Mouse (Mus musculus): Measurements from ENCODE around the gene Erc1. TPM values are rescaled to one million over a fixed set of nuclear protein-coding genes. Genes with fewer than 3 reads are reported as not detected.

Gene Erc1
- polyA plus RNA-seq, 1 experiment from 2014 or later: 12.6 TPM

DNA sequence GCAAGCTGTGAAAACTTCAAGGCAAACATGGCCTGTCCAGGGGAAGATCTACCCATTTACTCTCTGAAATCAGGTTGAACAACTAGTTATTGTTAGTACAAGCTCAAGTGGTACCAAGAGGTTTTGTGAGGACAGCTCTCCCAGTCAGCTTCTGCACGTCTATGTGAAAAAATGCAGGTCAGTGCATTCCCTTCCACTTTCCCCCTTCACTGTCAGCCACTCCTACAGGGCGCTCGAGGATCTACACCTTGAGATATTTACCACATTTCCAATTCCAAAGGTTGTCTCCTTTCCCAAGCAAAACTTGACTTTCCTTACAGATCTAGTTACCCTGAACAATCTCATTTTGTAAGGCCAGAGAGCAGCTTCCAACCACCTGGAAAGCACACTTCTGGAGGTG is 66.9 kb downstream of the Erc1 start:
- ATAC-seq (ENCODE audit: insufficient read depth, low FRiP score): no peak
- Histone ChIP-seq H3K4me1 (ENCODE audit: control insufficient read depth, insufficient read depth, low read length) (no peaks in the 10 kb centered on the region), H3K36me3 (ENCODE audit: control insufficient read depth, insufficient read depth, low read length) (no peaks in the 10 kb centered on the region), H3K27ac (ENCODE audit: low read length) (no peak overlapping the region), H3K27me3 (ENCODE audit: control insufficient read depth, insufficient read depth, low read length) (no peaks in the 10 kb centered on the region), H3K4me2 (ENCODE audit: low read depth, low read length) (no peak overlapping the region), H3K9me3 (replicated peaks; ENCODE audit: control insufficient read depth, low read length) (no peaks in the 10 kb centered on the region), H3K9ac (ENCODE audit: low read length) (no peak overlapping the region), H3K4me3 (replicated peaks; ENCODE audit: low read length) (no peak overlapping the region)
- 71% methylated on average over 3 of the region's 3 CpGs for WGBS

DNA sequence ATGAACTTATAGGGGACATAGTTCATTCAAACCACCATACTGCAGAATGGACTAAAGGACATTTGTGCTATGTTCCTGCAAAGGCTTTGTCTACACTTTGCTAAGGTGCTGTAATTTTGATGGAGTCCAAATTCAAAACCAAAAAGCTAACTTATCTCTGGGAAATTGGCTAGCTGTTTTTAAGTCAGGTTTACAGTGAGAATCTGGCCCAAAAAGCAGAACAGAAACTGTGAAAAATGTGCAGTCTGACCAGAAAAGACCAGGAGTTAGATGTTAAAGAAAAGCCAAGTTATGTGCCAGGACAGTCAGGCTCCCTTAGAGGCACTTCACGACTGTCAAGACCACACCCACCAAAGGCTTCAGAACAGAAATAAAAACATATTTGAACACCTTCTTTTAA is 79.2 kb downstream of the Erc1 start:
- Histone ChIP-seq H3K9me3 (replicated peaks; ENCODE audit: control insufficient read depth, low read length) (no peaks in the 10 kb centered on the region), H3K4me1 (ENCODE audit: control insufficient read depth, insufficient read depth, low read length) (no peaks in the 10 kb centered on the region), H3K27me3 (ENCODE audit: control insufficient read depth, insufficient read depth, low read length) (no peaks in the 10 kb centered on the region), H3K36me3 (ENCODE audit: control insufficient read depth, insufficient read depth, low read length) (no peaks in the 10 kb centered on the region), H3K4me3 (replicated peaks; ENCODE audit: low read length) (no peak overlapping the region), H3K4me2 (ENCODE audit: low read depth, low read length) (no peak overlapping the region), H3K27ac (ENCODE audit: low read length) (no peak overlapping the region), H3K9ac (ENCODE audit: low read length) (no peak overlapping the region)
- 77% methylated on average over 1 of the region's 1 CpGs for WGBS
- ATAC-seq (ENCODE audit: insufficient read depth, low FRiP score): no peak

DNA sequence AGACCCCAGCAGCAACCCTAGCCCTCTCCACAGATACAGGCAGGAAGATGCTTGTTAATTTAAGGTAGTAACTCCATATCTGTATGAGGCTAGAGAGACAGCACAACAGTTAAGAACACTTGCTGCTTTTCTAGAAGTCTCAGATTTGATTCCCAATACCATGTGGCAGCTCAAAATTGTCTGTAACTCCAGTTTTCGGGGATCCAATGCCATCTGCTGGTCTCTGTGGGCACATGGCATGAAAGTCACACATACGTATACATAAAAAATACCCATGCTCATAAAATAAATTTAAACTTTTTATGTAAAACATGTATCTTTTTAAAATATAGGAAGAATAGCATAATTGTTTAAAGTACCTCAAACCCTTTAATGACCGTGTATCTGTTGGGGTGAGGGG is 83.6 kb downstream of the Erc1 start:
- H3K4me2 ChIP-seq (ENCODE audit: low read depth, low read length): no peak overlapping the region
- H3K9me3 ChIP-seq (replicated peaks; ENCODE audit: control insufficient read depth, low read length): no peaks in the 10 kb centered on the region
- H3K4me1 ChIP-seq (ENCODE audit: control insufficient read depth, insufficient read depth, low read length): no peaks in the 10 kb centered on the region
- WGBS: 84% methylated on average over 3 of the region's 3 CpGs
- ATAC-seq (ENCODE audit: insufficient read depth, low FRiP score): no peak
- no peak overlapping the region for H3K9ac ChIP-seq (ENCODE audit: low read length)
- H3K27ac ChIP-seq (ENCODE audit: low read length): no peak overlapping the region
- no peaks in the 10 kb centered on the region for H3K36me3 ChIP-seq (ENCODE audit: control insufficient read depth, insufficient read depth, low read length)
- H3K4me3 ChIP-seq (replicated peaks; ENCODE audit: low read length): no peak overlapping the region
- H3K27me3 ChIP-seq (ENCODE audit: control insufficient read depth, insufficient read depth, low read length): no peaks in the 10 kb centered on the region

DNA sequence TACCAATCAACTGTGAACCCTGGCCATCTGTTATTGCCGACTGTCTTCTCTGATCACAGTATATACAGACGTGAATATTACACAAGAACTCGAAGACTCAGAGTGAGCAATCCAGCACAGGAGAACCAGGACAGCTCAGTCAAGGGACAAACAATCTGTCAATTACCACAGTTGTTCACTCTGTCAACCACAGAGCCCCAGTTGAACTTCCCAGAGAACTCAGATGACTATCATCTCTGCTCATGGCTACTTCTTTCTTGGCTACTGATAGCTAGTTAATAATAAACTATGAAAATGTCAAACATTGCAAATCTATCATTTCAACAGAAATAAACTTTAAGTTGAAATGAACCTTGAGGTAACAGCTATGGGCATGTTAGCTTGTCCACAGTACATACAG is 88.1 kb downstream of the Erc1 start:
- Histone ChIP-seq H3K36me3 (ENCODE audit: control insufficient read depth, insufficient read depth, low read length) (no peaks in the 10 kb centered on the region), H3K4me3 (replicated peaks; ENCODE audit: low read length) (no peak overlapping the region), H3K27me3 (ENCODE audit: control insufficient read depth, insufficient read depth, low read length) (no peaks in the 10 kb centered on the region), H3K27ac (ENCODE audit: low read length) (no peak overlapping the region), H3K4me1 (ENCODE audit: control insufficient read depth, insufficient read depth, low read length) (no peaks in the 10 kb centered on the region), H3K4me2 (ENCODE audit: low read depth, low read length) (no peak overlapping the region), H3K9ac (ENCODE audit: low read length) (no peak overlapping the region), H3K9me3 (replicated peaks; ENCODE audit: control insufficient read depth, low read length) (no peaks in the 10 kb centered on the region)
- ATAC-seq (ENCODE audit: insufficient read depth, low FRiP score): no peak
- WGBS: 70% methylated on average over 3 of the region's 3 CpGs

DNA sequence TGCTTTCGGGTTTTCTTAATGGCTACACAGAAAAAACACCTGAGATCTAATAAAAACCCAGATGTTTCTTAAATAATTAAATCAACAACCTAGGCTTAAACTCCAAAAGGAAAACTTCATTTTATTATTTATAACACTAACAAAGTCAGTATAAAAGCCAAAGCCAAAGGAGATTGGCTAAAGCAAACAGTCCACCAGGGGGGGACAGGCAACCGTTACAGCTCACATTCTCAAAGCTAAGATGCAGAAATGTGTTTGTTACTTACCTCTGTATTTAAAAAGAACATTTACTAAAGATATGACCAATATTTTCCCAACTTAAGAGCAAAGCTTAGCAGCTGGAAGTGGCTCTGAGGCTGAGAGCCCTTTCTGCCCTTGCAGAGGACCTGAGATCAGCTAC is 89.5 kb downstream of the Erc1 start:
- no peak for ATAC-seq (ENCODE audit: insufficient read depth, low FRiP score)
- Histone ChIP-seq H3K9me3 (replicated peaks; ENCODE audit: control insufficient read depth, low read length) (no peaks in the 10 kb centered on the region), H3K27me3 (ENCODE audit: control insufficient read depth, insufficient read depth, low read length) (no peaks in the 10 kb centered on the region), H3K4me3 (replicated peaks; ENCODE audit: low read length) (no peak overlapping the region), H3K27ac (ENCODE audit: low read length) (no peak overlapping the region), H3K4me1 (ENCODE audit: control insufficient read depth, insufficient read depth, low read length) (no peaks in the 10 kb centered on the region), H3K9ac (ENCODE audit: low read length) (no peak overlapping the region), H3K36me3 (ENCODE audit: control insufficient read depth, insufficient read depth, low read length) (no peaks in the 10 kb centered on the region), H3K4me2 (ENCODE audit: low read depth, low read length) (no peak overlapping the region)
- WGBS: 75% methylated on average over 2 of the region's 2 CpGs

DNA sequence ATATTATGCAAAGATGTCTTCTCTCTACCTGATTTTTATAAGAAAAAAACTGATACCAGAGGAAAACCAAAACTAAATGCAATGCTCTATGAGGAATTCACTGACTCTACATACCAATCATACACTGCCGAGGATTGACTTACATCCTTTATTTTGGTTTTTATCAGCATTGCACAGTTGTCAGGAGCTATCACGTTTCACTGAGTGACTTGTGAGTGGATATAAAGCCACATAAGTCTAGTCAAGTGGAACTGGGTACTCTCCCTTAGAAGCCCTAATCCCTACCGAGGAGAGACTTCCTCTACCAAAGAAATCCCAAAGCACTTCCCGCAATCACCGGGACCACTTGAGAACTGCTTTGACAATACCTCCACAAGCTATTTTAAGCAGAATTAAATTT is 90.2 kb downstream of the Erc1 start:
- H3K9me3 ChIP-seq (replicated peaks; ENCODE audit: control insufficient read depth, low read length): no peaks in the 10 kb centered on the region
- H3K27ac ChIP-seq (ENCODE audit: low read length): no peak overlapping the region
- peaks cover 3% of the 10 kb centered on the region; the same call in 1 of the 2 replicates for H3K36me3 ChIP-seq (ENCODE audit: control insufficient read depth, insufficient read depth, low read length)
- no peak overlapping the region for H3K4me3 ChIP-seq (replicated peaks; ENCODE audit: low read length)
- WGBS: 77% methylated on average over 5 of the region's 5 CpGs
- no peak overlapping the region for H3K4me2 ChIP-seq (ENCODE audit: low read depth, low read length)
- no peaks in the 10 kb centered on the region for H3K4me1 ChIP-seq (ENCODE audit: control insufficient read depth, insufficient read depth, low read length)
- no peak overlapping the region for H3K9ac ChIP-seq (ENCODE audit: low read length)
- H3K27me3 ChIP-seq (ENCODE audit: control insufficient read depth, insufficient read depth, low read length): no peaks in the 10 kb centered on the region
- no peak for ATAC-seq (ENCODE audit: insufficient read depth, low FRiP score)

DNA sequence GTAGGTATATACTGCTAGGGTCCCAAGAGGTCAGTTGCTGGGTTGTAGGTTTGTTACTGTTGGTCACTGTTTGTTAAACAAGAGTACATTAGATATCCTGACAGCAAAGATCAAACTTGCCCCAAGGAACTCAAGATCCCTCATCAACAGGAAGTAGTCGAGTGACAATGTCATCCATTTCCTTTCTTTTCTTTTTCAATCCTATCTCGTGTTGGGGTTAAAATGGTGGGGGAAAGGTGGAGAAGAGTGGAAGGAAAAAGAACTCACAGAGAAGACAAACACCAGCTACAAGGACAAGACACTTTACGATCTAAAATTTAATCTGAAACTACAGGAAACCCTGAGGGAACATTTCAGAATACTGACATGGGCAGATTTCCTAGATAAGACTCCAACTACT is 92.1 kb downstream of the Erc1 start:
- WGBS: 57% methylated on average over 3 of the region's 3 CpGs
- Histone ChIP-seq H3K27me3 (ENCODE audit: control insufficient read depth, insufficient read depth, low read length) (no peaks in the 10 kb centered on the region), H3K9ac (ENCODE audit: low read length) (no peak overlapping the region), H3K4me3 (replicated peaks; ENCODE audit: low read length) (no peak overlapping the region), H3K36me3 (ENCODE audit: control insufficient read depth, insufficient read depth, low read length) (peaks cover 5% of the 10 kb centered on the region; the same call in 1 of the 2 replicates), H3K4me2 (ENCODE audit: low read depth, low read length) (no peak overlapping the region), H3K4me1 (ENCODE audit: control insufficient read depth, insufficient read depth, low read length) (no peaks in the 10 kb centered on the region), H3K27ac (ENCODE audit: low read length) (no peak overlapping the region), H3K9me3 (replicated peaks; ENCODE audit: control insufficient read depth, low read length) (no peaks in the 10 kb centered on the region)
- no peak for ATAC-seq (ENCODE audit: insufficient read depth, low FRiP score)

DNA sequence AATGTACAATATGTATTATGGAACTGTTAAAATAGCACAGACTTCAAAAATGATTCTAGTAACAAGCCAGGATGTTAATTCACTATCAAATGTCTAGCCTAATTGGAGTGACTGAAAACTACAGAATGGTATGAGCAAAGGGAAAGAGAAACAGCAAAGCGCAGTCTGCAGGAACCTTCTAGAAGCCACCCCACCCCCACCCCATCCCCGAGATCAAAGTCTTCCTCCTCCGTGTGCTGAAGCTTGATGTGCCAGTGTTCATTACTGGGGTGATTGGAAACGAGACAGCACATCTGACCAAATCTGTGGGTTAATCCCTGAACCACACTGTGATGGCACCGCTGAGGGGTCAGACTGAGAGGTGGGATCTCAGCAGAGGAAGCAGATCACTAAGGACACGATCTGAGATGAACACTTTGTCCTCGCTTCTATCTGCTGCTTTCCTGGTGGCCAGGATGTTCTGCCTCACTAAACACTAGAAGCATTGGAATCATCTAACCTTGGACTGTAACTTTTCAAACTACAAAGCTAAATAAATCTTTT is 98.8 kb downstream of the Erc1 start:
- Histone ChIP-seq H3K36me3 (ENCODE audit: control insufficient read depth, insufficient read depth, low read length) (peaks cover 10% of the 10 kb centered on the region; the same call in 1 of the 2 replicates), H3K4me1 (ENCODE audit: control insufficient read depth, insufficient read depth, low read length) (no peaks in the 10 kb centered on the region), H3K9me3 (replicated peaks; ENCODE audit: control insufficient read depth, low read length) (no peaks in the 10 kb centered on the region), H3K4me2 (ENCODE audit: low read depth, low read length) (no peak overlapping the region), H3K27ac (ENCODE audit: low read length) (no peak overlapping the region), H3K9ac (ENCODE audit: low read length) (no peak overlapping the region), H3K27me3 (ENCODE audit: control insufficient read depth, insufficient read depth, low read length) (no peaks in the 10 kb centered on the region), H3K4me3 (replicated peaks; ENCODE audit: low read length) (no peak overlapping the region)
- ATAC-seq (ENCODE audit: insufficient read depth, low FRiP score): no peak
- 81% methylated on average over 7 of the region's 7 CpGs for WGBS

DNA sequence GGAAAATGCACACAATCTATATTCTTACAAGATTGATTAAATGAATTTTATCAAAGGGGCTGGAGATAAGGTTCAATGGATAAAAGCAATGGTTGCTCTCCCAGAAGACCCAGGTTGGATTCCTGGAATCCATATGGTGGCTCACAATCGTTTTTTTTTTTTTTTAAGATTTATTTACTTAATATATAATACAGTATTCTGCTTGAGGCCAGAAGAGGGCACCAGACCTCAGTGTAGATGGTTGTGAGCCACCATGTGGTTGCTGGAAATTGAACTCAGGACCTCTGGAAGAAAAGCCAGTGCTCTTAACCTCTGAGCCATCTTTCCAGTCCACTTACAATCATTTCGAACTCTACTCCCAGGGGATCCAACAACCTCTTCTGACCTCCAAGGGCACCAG is 106.1 kb downstream of the Erc1 start:
- Histone ChIP-seq H3K27me3 (ENCODE audit: control insufficient read depth, insufficient read depth, low read length) (no peaks in the 10 kb centered on the region), H3K36me3 (ENCODE audit: control insufficient read depth, insufficient read depth, low read length) (0 out of 2 replicates have a peak, but pooled peaks cover 5% of the 10 kb centered on the region), H3K9me3 (replicated peaks; ENCODE audit: control insufficient read depth, low read length) (no peaks in the 10 kb centered on the region), H3K4me3 (replicated peaks; ENCODE audit: low read length) (no peak overlapping the region), H3K4me1 (ENCODE audit: control insufficient read depth, insufficient read depth, low read length) (no peaks in the 10 kb centered on the region), H3K27ac (ENCODE audit: low read length) (no peak overlapping the region), H3K4me2 (ENCODE audit: low read depth, low read length) (no peak overlapping the region), H3K9ac (ENCODE audit: low read length) (no peak overlapping the region)
- ATAC-seq (ENCODE audit: insufficient read depth, low FRiP score): no peak
- whole genome bisulfite sequencing: 75% methylated on average over 2 of the region's 2 CpGs

DNA sequence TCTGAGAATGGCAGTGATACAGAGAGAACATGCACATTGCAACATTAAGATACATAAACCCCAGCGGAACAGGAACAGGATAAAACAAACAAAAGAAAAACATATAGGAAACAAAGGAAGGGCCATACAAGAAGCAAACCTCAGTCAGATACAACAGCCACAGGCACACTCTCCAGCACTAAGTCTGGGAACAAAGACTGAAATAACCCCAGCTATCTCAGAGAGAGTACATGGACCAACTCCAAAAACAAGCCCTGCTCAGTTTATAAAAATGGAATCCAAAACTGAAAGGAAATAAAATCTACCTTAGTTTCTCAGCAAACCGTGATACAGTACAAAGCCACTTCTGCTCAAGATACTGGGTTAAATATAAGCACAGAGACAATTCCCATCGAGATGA is 107.4 kb downstream of the Erc1 start:
- no peak for ATAC-seq (ENCODE audit: insufficient read depth, low FRiP score)
- Histone ChIP-seq H3K4me1 (ENCODE audit: control insufficient read depth, insufficient read depth, low read length) (no peaks in the 10 kb centered on the region), H3K36me3 (ENCODE audit: control insufficient read depth, insufficient read depth, low read length) (0 out of 2 replicates have a peak, but pooled peaks cover 5% of the 10 kb centered on the region), H3K4me3 (replicated peaks; ENCODE audit: low read length) (no peak overlapping the region), H3K9me3 (replicated peaks; ENCODE audit: control insufficient read depth, low read length) (no peaks in the 10 kb centered on the region), H3K27me3 (ENCODE audit: control insufficient read depth, insufficient read depth, low read length) (no peaks in the 10 kb centered on the region), H3K27ac (ENCODE audit: low read length) (no peak overlapping the region), H3K4me2 (ENCODE audit: low read depth, low read length) (no peak overlapping the region), H3K9ac (ENCODE audit: low read length) (no peak overlapping the region)
- WGBS: 74% methylated on average over 3 of the region's 3 CpGs
